Mouse (Mus musculus): ENCODE results near the gene Fhl3.
"Not testable (repeated sequence)": the region's sequence is repeated elsewhere in the genome, so short reads cannot be mapped to it uniquely, and the experiment has no call there.

DNA sequence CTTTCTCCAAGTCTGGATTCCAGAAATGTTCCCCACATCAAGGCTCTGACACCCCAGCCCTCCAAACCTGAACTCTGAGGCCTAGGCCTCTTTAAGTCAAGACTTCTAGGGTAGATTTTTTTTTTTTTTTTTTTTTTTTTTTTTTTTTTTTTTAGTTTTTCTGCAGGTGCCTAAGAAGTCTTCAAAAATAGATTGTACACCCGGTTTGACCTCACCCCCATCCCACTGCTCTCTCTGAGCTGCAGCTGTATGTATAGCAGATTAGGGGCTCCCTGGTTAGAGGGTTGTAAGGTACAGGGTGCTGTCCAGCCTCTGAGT lies 7.7 kb downstream of the Fhl3 start:
- TF ChIP-seq CTCF (IDR thresholded peaks at IDR 0.05; ENCODE audit: control insufficient read depth, insufficient read depth, insufficient read length); MYOD1 (IDR thresholded peaks at IDR 0.05; ENCODE audit: control insufficient read depth, insufficient read length, low read depth): not testable (repeated sequence)

Measured in C2C12 (cell line).